Mouse (Mus musculus): ENCODE measurements around the gene AI854703.

Gene AI854703

DNA sequence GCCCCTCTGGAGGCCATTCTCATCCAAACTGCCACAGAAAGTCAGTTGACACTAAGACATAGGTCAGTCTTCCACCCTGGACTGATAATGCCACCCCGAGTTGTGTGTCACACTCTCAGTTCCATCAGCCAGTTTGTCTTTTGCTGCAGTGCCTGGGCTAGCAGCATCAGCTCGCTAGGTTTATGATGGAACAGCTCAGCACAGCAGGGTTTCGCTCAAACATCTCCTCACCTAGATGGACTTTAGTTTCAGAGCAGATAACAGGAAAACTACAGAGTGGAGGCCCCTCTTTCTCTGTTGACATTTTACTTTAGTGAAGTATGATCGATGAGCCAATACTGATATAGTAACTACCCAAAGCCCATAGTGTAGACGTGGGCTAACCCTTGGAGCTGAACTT, 11.8 kb upstream of the AI854703 start:
- in situ Hi-C loops (cut with MboI, MseI) = no loop called here

DNA sequence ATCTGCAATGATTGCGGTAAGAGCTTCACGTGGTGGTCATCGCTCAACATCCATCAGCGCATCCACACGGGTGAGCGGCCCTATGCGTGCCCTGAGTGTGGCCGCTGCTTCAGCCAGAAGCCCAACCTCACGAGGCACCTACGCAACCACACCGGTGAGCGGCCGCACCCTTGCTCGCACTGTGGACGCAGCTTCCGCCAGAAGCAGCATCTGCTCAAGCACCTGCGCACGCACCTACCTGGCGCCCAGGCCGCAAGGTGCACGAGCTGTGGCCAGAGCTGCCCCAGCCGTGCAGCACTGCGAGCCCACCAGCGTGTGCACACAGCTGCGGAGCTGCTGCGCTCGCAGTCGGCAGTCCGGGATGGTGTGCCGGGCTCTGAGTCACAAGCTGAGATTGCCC, 6.5 kb upstream of the AI854703 start:
- in situ Hi-C loops (cut with MboI, MseI) = loop anchor here (10.0 kb wide), 1 partner anchor 315 kb away; no protein-coding TSS in a partner anchor

DNA sequence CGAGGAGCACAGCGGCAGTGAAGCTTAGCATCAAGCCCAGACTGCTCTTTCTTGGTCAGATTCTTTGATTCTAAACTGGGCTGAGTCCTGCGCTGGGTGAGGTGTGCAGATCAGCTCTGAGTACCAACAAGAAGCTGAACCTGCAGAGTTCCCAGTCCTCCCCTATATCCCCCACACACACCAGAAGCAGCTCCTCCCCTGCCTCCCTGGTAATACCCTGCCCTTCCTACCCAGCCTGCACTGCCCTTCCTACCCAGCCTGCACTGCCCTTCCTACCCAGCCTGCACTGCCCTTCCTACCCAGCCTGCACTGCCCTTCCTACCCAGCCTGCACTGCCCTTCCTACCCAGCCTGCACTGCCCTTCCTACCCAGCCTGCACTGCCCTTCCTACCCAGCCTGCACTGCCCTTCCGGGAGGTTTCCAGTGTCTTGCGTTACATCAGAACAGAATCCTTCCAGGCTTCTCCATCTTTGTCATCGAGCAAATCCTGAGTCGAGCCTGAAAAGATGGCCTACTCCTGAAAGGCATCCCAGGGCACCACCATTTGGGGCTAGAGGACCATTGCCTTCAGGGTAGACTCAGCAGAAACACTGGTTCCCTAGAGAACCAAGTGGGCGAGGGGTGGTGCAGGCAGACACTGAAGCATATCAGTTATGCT, 4.2 kb upstream of the AI854703 start:
- in situ Hi-C loops (cut with MboI, MseI) = loop anchor here (10.0 kb wide), 1 partner anchor 312 kb away; no protein-coding TSS in a partner anchor

DNA sequence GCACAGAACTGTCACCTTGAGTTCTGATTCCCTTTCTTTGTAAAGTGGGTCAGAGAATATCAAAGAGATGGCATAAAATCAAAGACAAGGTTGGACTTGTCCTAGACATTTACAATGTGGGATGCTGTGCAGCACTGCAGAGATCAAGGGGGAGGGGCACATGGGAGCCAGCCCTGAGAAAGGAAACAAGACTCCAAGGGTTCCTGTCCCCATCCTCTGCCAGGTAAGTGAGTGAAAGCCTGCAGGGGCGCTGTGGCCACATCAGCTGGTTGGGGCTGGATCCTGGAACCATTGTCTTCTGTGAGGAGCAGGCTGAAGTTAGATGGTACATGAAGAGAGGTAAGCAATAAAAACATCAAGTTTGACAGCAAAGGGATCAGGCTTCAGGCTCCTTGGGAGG, 3.1 kb upstream of the AI854703 start:
- in situ Hi-C loops (cut with MboI, MseI) = loop anchor here (10.0 kb wide), 1 partner anchor 311 kb away; no protein-coding TSS in a partner anchor

DNA sequence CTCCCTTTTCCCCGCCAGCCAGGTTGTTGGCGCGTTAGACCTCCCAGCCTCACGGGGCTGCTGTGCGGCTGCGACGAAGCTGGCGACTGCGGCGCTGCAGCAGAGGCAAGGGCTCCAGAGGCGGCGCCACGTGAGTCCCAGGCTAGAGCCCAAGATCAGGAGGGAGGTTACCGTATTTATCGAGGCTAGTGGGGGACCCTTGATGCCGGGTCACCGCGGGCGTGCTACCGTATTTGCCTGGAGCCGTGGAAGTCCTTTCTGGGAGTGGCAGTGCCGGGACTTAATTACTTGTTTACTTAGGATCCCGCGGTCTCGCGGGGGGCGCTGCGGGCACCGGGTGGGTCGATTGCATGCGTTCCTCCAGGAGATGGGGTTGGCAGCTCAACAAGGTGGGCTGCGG, 420 bp downstream of the AI854703 start:
- in situ Hi-C loops (cut with MboI, MseI) = loop anchor here (10.0 kb wide), 1 partner anchor 308 kb away; no protein-coding TSS in a partner anchor

DNA sequence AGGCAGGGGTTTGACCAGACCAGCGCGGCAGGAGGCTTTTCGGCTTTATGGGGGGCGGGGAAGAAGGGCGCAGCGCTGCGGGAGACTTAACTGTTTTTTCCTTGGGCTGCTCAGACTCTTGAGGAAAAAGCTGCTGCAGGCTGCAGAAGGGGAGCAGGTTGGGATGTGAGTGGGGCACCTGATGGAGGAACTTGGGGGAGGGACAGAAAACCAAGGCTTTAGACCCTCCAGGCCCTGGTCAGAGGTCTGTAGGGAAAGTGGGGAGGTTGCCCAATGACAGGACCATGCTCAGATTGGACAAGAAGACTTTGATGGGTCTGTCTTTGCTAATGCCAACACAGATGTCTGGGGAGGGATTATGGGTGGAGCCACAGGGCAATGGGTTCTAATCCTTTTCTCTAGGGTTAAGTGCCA, 954 bp downstream of the AI854703 start:
- in situ Hi-C loops (cut with MboI, MseI) = loop anchor here (10.0 kb wide), 1 partner anchor 307 kb away; no protein-coding TSS in a partner anchor

DNA sequence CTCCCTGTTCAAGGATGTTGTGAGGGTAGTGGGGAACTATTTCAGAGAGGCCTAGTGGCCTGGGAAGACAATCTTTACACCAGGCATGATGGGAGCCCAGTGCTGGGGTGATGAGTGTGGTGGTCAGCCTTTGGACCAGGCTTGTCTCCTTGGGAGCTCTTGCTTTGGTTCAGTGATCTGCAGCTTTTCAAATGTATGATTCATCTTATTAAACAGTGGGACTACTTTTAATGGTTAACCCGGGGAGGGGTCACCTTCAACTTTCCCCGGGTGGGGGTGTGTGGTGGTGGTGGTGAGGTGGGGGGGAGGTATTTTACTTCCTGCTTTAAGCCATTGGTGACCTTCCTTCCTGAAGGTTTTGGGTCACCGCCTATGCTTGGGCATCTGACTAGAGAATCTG, 1.8 kb downstream of the AI854703 start:
- in situ Hi-C loops (cut with MboI, MseI) = loop anchor here (10.0 kb wide), 1 partner anchor 306 kb away; no protein-coding TSS in a partner anchor

DNA sequence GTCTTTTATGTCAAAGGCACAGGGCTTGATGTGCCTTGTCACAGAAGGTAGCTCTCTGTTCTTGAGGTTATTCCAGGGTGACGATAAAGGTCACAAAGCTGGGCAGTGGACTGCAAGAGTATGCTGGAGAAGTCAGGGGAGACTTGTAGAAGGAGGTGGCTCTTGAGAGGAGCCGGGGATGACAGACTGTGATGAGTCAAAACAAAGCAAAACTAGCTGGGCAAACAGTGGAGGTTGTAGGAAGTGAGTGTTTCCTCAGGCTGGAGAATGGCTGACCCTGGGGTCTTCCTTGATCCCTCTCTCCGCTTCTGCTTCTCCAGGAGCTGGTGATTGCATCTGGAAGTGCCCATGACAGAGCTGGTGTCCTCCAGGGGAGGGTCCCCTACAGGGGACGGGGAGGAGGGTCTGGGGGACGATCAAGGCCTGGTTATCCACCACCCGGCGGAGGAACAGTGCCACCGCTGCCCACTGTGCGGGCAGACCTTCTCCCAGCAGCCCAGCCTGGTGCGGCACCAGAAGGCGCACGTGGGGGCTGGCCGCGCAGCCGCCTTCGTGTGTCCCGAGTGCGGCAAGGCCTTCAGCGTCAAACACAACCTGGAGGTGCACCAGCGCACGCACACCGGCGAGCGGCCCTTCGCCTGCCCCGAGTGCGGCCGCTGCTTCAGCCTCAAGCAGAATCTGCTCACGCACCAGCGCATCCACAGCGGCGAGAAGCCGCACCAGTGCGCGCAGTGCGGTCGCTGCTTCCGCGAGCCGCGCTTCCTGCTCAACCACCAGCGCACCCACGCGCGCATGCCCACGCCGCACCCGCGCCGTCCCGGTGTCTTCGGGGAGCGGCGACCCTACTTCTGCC, 2.5 kb downstream of the AI854703 start:
- in situ Hi-C loops (cut with MboI, MseI) = loop anchor here (10.0 kb wide), 1 partner anchor 306 kb away; no protein-coding TSS in a partner anchor

DNA sequence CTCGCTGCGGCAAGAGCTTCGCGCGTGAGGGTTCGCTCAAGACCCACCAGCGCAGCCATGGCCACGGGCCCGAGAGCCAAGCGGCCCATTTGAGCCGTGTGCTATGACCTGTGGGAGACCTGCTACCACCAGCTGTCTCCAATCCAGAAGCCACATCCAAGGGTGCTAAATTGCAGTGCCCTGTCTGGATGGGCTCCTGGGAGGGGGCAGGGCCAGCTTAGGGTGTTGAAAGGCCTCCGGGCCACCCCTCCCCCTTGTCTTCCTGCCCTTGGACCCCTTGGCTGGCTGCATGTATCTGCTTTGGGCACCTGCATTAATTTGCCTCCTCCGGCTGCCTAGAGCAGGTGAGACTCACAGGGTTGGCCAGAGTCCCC, 3.1 kb downstream of the AI854703 start:
- in situ Hi-C loops (cut with MboI, MseI) = loop anchor here (5.0 to 10.0 kb wide), 3 partner anchors 42 to 445 kb away; partner anchors contain the start of gene Gm45021

DNA sequence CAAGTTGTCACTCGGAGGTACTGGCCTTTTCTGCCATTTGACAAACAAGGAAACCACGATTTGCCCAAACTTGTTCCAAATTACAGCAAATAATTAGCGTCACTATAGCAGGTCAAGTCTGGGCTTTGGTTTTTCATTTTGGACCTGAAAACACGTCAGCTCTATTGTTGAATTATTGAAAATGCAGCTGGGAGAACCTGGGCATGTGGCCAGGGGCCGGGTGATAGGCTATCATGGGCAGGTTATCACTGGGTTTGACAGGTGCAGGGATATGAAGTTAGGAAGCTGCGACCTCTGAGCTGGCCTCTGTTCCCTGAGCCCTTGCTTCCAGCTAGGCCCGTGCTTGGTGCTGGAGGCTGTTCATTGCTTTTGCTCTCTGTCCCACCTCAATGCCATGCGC, 4.3 kb downstream of the AI854703 start:
- in situ Hi-C loops (cut with MboI, MseI) = loop anchor here (5.0 to 10.0 kb wide), 2 partner anchors 44 to 446 kb away; partner anchors contain the start of gene Gm45021

DNA sequence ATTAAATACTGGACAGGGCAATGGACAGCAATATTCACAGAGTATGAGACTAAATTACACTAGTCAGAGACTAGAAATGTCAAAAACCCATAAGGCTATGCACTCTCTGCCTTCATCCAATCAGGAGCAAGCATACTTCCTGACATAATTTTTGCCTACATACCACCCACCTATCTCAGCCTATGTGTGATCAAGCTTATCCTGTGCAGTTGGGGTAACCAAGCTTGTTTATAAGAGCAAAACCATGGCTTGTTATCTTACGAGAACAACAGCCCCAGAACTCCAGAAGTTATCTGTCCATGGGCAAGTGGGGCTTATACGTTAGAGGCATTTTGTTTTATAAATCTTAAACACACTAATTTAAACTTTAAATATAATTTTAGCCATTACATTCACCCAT, 8.5 kb downstream of the AI854703 start:
- in situ Hi-C loops (cut with MboI, MseI) = loop anchor here (5.0 to 10.0 kb wide), 2 partner anchors 98 to 450 kb away; partner anchors contain the start of gene Atp6v0e2

DNA sequence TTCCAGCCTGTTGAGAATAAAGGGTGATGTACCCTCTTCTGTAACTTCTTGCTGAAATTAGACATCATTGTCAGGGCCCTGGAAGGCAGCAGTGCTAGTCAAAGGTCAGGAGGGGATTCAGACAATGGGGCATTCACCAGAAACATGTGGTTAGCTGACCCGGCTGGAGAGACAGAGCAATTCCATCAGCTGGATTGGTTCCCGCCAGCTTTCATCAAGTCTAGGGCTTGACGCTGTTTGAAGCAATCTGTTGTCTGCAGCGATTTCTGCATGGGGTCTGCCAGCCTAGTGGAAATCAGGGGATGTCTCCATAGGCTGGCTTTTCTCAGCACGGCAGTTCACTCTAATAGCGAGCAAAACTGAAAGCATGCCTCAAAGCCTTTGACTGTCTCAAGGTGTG, 10.0 kb downstream of the AI854703 start:
- in situ Hi-C loops (cut with MboI, MseI) = loop anchor here (5.0 to 10.0 kb wide), 2 partner anchors 99 to 452 kb away; partner anchors contain the start of gene Atp6v0e2

DNA sequence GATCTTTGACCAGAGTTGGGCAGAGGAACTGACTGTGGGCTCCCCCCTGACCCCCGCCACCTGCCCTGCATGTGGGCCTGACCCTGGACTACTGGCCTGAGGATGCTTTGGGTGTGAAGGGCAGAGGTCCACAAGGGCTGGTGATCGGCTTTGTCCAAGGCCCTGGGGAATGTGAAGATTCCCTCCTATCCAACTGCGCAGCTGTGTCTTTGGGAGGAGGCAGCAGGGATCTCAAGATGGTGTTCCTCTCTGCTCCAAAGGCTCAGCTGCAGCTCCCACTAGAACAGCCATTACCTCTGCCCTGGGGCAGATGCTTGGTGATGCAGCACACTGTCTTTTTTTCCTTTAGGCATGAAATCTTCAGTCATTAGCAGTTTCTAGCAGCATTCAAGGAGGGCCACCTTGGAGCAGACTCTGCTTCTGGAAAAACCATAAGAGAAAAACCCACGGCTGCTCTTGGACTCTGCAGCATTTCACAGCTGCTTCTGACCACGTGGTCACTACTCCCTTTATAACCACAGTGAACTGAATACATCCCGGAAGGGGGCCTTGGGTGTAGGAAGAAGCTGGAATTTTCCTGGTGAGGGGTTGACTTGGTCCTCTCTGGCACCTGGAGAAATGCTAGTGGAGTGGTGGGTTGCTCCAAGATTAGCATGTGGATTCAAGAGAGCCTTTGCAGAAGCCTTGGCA, 11.4 kb downstream of the AI854703 start:
- in situ Hi-C loops (cut with MboI, MseI) = loop anchor here (5.0 to 10.0 kb wide), 2 partner anchors 101 to 453 kb away; partner anchors contain the start of gene Atp6v0e2

DNA sequence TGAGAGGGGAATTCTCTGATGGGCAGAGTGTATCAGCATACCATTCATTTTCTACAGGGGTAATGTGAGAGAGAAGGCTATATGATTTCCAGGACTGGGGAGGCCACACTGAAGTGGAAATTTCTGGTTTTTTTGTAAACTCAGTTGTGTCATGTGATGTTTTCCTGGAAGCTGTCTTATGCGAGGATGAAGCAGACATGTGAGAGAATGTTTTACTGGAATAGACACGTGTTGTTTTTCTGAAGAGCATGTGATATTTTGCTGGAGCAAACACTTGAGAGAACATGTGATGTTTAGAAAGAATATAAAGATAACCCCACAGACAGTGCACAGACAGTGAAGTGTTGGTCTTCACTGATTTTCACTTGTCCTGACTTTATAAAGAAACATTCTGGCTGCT, 12.0 kb downstream of the AI854703 start:
- in situ Hi-C loops (cut with MboI, MseI) = loop anchor here (5.0 to 10.0 kb wide), 2 partner anchors 101 to 454 kb away; partner anchors contain the start of gene Atp6v0e2

DNA sequence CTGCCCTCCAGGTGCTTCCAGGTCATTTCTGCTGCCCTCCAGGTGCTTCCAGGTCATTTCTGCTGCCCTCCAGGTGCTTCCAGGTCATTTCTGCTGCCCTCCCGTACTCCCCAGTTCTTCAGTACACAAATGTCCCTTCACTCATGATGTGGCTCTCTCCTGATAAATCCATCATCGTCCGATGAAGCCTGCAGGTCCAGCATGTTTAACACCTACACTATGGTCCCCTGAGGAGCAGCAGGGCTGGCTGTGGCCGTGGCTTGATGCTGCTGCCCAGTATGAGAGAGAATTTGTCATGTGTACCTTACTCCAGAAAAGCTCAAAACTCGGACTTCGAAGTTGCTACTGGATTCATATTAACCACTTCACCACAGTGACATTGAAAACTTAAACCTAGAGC, 14.8 kb downstream of the AI854703 start:
- in situ Hi-C loops (cut with MboI, MseI) = loop anchor here (10.0 kb wide), 1 partner anchor 1913 kb away; no protein-coding TSS in a partner anchor

DNA sequence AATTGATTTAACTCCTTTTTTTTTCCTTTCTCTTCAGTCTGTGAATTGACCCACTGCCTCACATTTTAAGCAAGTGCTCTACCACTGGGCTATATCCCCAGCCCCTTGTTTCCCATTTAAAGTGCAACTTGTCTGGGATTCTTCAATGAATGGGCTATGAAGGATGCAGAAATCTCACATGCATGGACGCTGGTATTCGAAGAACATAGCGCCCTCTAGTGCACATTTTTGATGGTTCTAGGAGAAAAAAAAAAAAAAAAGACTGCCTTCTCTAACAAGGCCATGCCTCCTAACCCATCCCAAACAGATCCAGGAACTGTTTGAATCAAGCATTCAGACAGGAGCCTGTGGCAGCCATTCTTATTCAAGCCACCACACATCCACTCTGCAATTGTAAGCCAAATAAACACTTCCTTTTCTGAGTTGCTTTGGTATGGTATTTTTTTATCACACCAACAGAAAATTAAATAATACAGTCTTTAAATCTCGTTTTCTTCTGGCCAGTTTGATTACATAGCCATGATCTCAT, 16.3 kb downstream of the AI854703 start:
- in situ Hi-C loops (cut with MboI, MseI) = loop anchor here (10.0 kb wide), 1 partner anchor 1912 kb away; no protein-coding TSS in a partner anchor

DNA sequence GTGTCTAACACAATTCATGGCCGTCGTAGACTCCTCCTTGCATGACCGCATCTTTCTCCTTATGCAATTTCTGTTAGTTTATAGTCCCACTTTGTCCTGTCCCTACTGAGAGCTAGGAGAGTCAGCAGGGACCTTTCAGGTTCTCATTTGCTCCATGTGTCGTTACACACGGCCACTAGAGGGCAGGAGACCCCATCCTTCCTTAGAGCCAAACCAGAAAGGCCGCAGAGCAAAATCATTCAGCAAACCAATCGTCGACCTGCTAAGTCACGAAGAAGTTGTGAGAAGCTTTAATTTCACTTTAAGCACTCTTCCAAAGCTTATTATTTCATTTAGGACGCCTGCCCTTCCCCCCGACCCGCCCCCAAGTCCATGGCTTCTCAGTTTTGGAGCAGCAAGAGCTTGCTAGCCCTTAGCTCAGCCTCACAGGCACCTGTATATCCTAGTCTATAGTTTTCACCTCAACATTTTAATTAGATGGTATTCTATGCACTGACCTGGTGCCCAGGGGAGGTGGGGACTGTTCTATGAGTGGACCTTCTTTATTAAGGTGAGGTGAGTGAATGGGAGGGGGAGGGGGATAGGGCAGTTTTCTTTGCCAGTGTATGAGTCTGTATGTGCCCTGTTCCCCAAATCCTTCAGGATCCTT, 19.2 kb downstream of the AI854703 start:
- in situ Hi-C loops (cut with MboI, MseI) = loop anchor here (5.0 to 10.0 kb wide), 4 partner anchors 37 to 1909 kb away; partner anchors contain the start of genes Gimap3, Gimap4 and Gimap6

DNA sequence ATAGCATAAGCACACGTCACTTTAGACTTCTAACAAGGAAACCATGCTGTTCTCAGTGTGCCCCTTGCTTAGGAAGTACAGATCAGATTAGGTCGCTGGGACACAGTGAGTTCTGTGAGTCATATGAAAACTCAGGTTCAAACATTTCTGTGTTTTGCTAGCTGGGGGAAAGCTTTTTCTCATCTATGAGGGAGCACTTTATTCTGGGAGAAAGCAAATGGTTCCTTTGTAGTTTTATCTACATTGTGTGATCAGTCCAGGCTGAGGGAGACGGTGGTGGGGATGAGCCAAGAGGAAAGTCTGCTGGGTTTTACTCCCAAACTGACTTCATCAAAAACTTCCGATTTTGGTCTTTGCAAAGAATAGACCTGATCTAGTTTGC, 19.7 kb downstream of the AI854703 start:
- in situ Hi-C loops (cut with MboI, MseI) = loop anchor here (5.0 to 10.0 kb wide), 4 partner anchors 36 to 1909 kb away; partner anchors contain the start of genes Gimap3, Gimap4 and Gimap6

DNA sequence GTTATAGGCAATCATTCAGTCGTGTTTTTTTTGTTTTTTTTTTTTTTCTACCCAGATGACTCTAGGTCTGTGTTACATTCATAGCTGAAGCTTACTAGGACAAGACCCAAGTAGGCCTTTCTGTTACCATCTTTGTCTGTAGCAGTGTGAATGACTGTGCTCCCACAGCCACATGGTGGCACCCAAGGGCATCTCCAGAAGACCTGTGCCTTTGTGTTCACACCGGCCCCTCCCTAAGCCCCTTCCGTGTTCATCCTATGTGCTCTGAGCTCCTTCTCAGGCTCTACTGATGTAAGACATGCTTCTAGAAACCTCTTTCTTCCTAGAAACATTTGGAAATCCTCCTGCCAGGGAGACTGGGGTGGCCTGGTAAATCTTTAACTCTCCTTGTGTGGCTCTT, 20.4 kb downstream of the AI854703 start, which contains the start of gene Gimap8:
Gene Gimap8 (plus strand): TSS at position 240 of the 400 bp plus-strand sequence.
- in situ Hi-C loops (cut with MboI, MseI) = loop anchor here (5.0 to 10.0 kb wide), 4 partner anchors 35 to 1908 kb away; partner anchors contain the start of genes Gimap3, Gimap4 and Gimap6

DNA sequence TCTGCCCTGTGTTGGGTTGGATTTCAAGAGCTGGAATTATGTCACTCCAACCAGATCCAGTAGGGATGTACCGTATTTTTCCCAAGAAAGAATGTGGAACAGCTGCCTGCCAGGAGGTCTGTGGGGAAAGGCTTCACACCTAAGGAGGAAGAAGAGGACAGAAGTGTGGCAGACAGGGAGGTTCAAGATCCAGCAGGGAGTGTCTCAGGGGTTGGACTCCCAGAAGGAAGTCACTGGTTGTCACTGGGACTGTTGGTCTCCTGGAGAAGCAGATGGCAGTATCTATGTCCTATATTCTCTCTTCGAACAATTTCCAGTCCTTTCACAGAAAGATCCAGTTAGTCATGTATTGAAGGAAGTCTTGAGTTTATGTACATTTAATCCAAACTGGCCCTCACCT, 21.0 kb downstream of the AI854703 start:
- in situ Hi-C loops (cut with MboI, MseI) = loop anchor here (5.0 to 10.0 kb wide), 4 partner anchors 35 to 1907 kb away; partner anchors contain the start of genes Gimap3, Gimap4 and Gimap6
